Mouse (Mus musculus): ENCODE results near the gene Cd52. TPM values are rescaled to one million over a fixed set of nuclear protein-coding genes. Genes with fewer than 3 reads are reported as not detected.

Cd52 gene
- total RNA-seq, 2 experiments from 2014 or later = 1.4 to 2.7 TPM

GRCm38 (mm10) chr4:134097015-134097608 is 2.2 kb upstream of the Cd52 start:
- DNase-seq (ENCODE audit: low spot score in 2 of 2) = no peak
- intact Hi-C loops (cut with DNase I) = no loop called here

GRCm38 (mm10) chr4:134096120-134096519 is 1.2 kb upstream of the Cd52 start:
- intact Hi-C loops (cut with DNase I) = no loop called here
- DNase-seq (ENCODE audit: low spot score in 2 of 2) = no peak

- DNase-seq (ENCODE audit: low spot score in 2 of 2) = no peak
- intact Hi-C loops (cut with DNase I) = no loop called here
Measured at GRCm38 (mm10) chr4:134094004-134094564, 798 bp downstream of the Cd52 start.

GRCm38 (mm10) chr4:134092382-134093288 is 2.2 kb downstream of the Cd52 start:
- intact Hi-C loops (cut with DNase I) = no loop called here
- DNase-seq (ENCODE audit: low spot score in 2 of 2) = no peak

GRCm38 (mm10) chr4:134091225-134091529 is 3.7 kb downstream of the Cd52 start:
- intact Hi-C loops (cut with DNase I) = no loop called here
- DNase-seq (ENCODE audit: low spot score in 2 of 2) = no peak

- intact Hi-C loops (cut with DNase I) = no loop called here
Measured at GRCm38 (mm10) chr4:134090521-134091224, 4.2 kb downstream of the Cd52 start.

GRCm38 (mm10) chr4:134089029-134089428 is 5.9 kb downstream of the Cd52 start:
- no peak for DNase-seq (ENCODE audit: low spot score in 2 of 2)
- intact Hi-C loops (cut with DNase I) = no loop called here

More at GRCm38 (mm10) chr4:134090521-134091224, 4.2 kb downstream of the Cd52 start:
- no peak for DNase-seq (ENCODE audit: low spot score in 2 of 2)

- intact Hi-C loops (cut with DNase I) = loop anchor here (2.0 kb wide), 1 partner anchor 51 kb away; no protein-coding TSS in a partner anchor
- DNase-seq (ENCODE audit: low spot score in 2 of 2) = no peak
Measured at GRCm38 (mm10) chr4:134087412-134087811, 7.5 kb downstream of the Cd52 start.

GRCm38 (mm10) chr4:134084999-134085398 is 9.9 kb downstream of the Cd52 start:
- no peak for DNase-seq (ENCODE audit: low spot score in 2 of 2)

GRCm38 (mm10) chr4:134082460-134082859 is 12.4 kb downstream of the Cd52 start:
- no peak for DNase-seq (ENCODE audit: low spot score in 2 of 2)
- intact Hi-C loops (cut with DNase I) = no loop called here

More at GRCm38 (mm10) chr4:134084999-134085398, 9.9 kb downstream of the Cd52 start:
- intact Hi-C loops (cut with DNase I) = no loop called here

GRCm38 (mm10) chr4:134081730-134082386 is 13.0 kb downstream of the Cd52 start:
- intact Hi-C loops (cut with DNase I) = no loop called here
- peak; percentile 76 to 78 for DNase-seq (ENCODE audit: low spot score in 2 of 2)

GRCm38 (mm10) chr4:134080674-134081073 is 14.2 kb downstream of the Cd52 start:
- intact Hi-C loops (cut with DNase I) = no loop called here
- no peak for DNase-seq (ENCODE audit: low spot score in 2 of 2)

GRCm38 (mm10) chr4:134078694-134079093 is 16.2 kb downstream of the Cd52 start:
- peak in 1 of 2 experiments; percentile 25 for DNase-seq (ENCODE audit: low spot score in 2 of 2)
- intact Hi-C loops (cut with DNase I) = loop anchor here (5.0 kb wide), 1 partner anchor 41 kb away; no protein-coding TSS in a partner anchor

GRCm38 (mm10) chr4:134068793-134069580 is 25.9 kb downstream of the Cd52 start:
- intact Hi-C loops (cut with DNase I) = no loop called here
- DNase-seq (ENCODE audit: low spot score in 2 of 2) = no peak

- intact Hi-C loops (cut with DNase I) = no loop called here
- no peak for DNase-seq (ENCODE audit: low spot score in 2 of 2)
Measured at GRCm38 (mm10) chr4:134067833-134068544, 26.9 kb downstream of the Cd52 start.

GRCm38 (mm10) chr4:134067383-134067782 is 27.5 kb downstream of the Cd52 start:
- intact Hi-C loops (cut with DNase I) = no loop called here
- DNase-seq (ENCODE audit: low spot score in 2 of 2) = no peak

GRCm38 (mm10) chr4:134065431-134066004 is 29.4 kb downstream of the Cd52 start:
- no peak for DNase-seq (ENCODE audit: low spot score in 2 of 2)
- intact Hi-C loops (cut with DNase I) = no loop called here

- intact Hi-C loops (cut with DNase I) = no loop called here
- no peak for DNase-seq (ENCODE audit: low spot score in 2 of 2)
Measured at GRCm38 (mm10) chr4:134062561-134062960, 32.3 kb downstream of the Cd52 start.

Data from left cerebral cortex, postnatal 36 days (tissue).